Mouse (Mus musculus) small intestine, adult 2 months (tissue): ENCODE results near the gene St3gal5.

ENCODE experiments used
- CTCF ChIP-seq: fragments of 200-500 bp; IDR thresholded peaks from 2 replicates; pipeline ENCODE4 v1.5.1; 2012; ENCODE audit warnings: low read depth, mild to moderate bottlenecking, control low read depth, inconsistent platforms, low read length, moderate library complexity, mixed read lengths; ENCODE audit not compliant: insufficient replicate concordance, insufficient read length; ENCODE audit errors: extremely low read depth
- POLR2A ChIP-seq: fragments of 200-500 bp; IDR thresholded peaks from 2 replicates; pipeline ENCODE4 v1.6.1; 2012; ENCODE audit warnings: low read depth, mild to moderate bottlenecking, control low read depth, inconsistent platforms, low read length, moderate library complexity

DNA sequence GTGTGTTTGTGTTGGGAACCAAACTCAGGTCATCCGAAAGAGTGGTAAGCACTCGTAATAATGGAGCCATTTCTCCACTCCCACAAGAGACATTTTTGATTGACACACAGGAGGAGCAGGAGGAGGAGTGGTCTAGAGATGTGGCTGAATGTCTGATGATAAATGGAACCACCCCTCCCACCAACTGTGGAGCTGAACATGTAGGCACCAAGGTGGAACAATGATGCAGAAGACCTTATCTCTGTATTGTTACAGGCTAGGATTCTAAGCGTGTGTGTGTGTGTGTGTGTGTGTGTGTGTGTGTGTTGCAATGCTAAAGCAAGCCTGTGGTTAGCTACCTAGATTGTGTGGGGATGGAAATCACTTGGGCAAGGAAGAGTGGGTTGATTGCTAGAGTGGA, 13.2 kb downstream of the St3gal5 start:
- TF ChIP-seq CTCF: no peak
- TF ChIP-seq POLR2A: no peak
